Mouse (Mus musculus) testis, adult 2 months (tissue): ENCODE results near the gene Prkn. TPM values are rescaled to one million over a fixed set of nuclear protein-coding genes. Genes with fewer than 3 reads are reported as not detected.

Experiments used
- H3K27ac ChIP-seq: fragments of 200-500 bp; 2 replicates; pipeline ENCODE4 v1.5.1; 2012; ENCODE audit warnings: low read depth, low read length; ENCODE audit not compliant: control insufficient read depth, insufficient read depth
- H3K27me3 ChIP-seq: fragments of 200-500 bp; 2 replicates; pipeline ENCODE4 v1.6.1; 2012; ENCODE audit warnings: mild to moderate bottlenecking, low read length, moderate library complexity; ENCODE audit not compliant: control insufficient read depth, insufficient read depth
- H3K36me3 ChIP-seq: fragments of 200-500 bp; 2 replicates; pipeline ENCODE4 v1.6.1; 2012; ENCODE audit warnings: mild to moderate bottlenecking, low read length; ENCODE audit not compliant: control insufficient read depth, insufficient read depth
- H3K4me1 ChIP-seq: fragments of 200-500 bp; 2 replicates; pipeline ENCODE4 v1.6.1; 2012; ENCODE audit warnings: low read length; ENCODE audit not compliant: control insufficient read depth, insufficient read depth
- H3K4me3 ChIP-seq: fragments of 200-500 bp; 2 replicates; pipeline ENCODE4 v1.5.1; 2012; ENCODE audit warnings: low read depth, mild to moderate bottlenecking, low read length, moderate library complexity, mixed read lengths; ENCODE audit not compliant: control insufficient read depth
- CTCF ChIP-seq: fragments of 200-500 bp; IDR thresholded peaks from 2 replicates; pipeline ENCODE4 v1.5.1; 2012; ENCODE audit warnings: low read depth, mild to moderate bottlenecking, inconsistent platforms, low read length, moderate library complexity; ENCODE audit not compliant: control insufficient read depth, insufficient read depth, insufficient replicate concordance
- POLR2A ChIP-seq: fragments of 200-500 bp; IDR thresholded peaks from 2 replicates; pipeline ENCODE4 v1.6.1; 2012; ENCODE audit warnings: low read depth, mild to moderate bottlenecking, inconsistent platforms, low read length, moderate library complexity; ENCODE audit not compliant: control insufficient read depth
- polyA plus RNA-seq: library from polyadenylated mRNA; depleted of rRNA; stranded (reverse); fragments of >200 nt; gene quantifications from 2 replicates; pipeline ENCODE4 v1.2.3, GENCODE M21; 2012

Gene Prkn
- polyA plus RNA-seq, 1 experiment = 13.2 TPM

DNA sequence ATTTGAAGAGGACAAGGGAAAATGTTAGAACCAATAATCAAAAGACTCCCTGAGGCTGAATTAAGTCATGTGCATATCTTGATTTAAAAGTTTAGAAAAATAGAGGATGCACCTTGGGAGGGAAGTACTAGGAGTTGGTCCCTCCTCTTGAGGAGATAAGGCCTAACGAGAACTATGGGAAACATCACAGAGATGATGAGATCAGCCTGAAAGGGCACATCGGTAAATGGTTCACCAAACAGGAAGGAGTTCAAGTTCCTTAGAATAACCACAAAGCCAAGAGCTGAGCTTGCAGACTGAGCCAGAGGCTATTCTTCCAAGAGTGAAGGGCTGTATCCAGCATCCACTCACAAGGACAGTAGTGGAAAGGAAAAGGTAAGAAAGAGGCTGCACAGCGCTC, 1004.8 kb downstream of the Prkn start:
- Histone ChIP-seq H3K36me3 (no peaks in the 10 kb centered on the region), H3K27ac (no peak overlapping the region), H3K27me3 (no peaks in the 10 kb centered on the region), H3K4me1 (no peaks in the 10 kb centered on the region), H3K4me3 (no peak overlapping the region)
- no peak for TF ChIP-seq POLR2A
- no peak for TF ChIP-seq CTCF

DNA sequence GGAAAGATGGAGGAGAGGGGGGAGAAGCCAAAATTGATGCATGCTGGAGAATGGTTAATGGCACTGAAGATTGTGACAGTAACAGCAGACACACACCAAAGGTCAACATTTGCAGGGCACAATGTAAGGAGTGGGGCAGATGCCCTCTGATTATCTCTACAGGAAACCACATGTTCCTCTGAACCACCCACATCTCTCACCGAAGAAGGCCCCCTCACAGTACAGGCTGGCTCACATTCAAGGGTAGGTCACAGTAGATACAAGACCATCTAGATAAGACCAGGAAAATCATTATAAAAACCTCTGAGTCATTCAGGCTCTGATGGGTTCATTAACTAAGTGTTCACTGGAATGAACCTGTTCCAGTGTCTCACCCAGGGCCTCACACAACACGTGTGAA, 1005.3 kb downstream of the Prkn start:
- Histone ChIP-seq H3K4me1 (no peaks in the 10 kb centered on the region), H3K27ac (no peak overlapping the region), H3K36me3 (no peaks in the 10 kb centered on the region), H3K27me3 (no peaks in the 10 kb centered on the region), H3K4me3 (no peak overlapping the region)
- TF ChIP-seq POLR2A = no peak
- no peak for TF ChIP-seq CTCF

- H3K27me3 ChIP-seq = no peaks in the 10 kb centered on the region
- H3K4me3 ChIP-seq = no peak overlapping the region
- TF ChIP-seq POLR2A (no peak), CTCF (no peak)
- H3K27ac ChIP-seq = no peak overlapping the region
- H3K36me3 ChIP-seq = no peaks in the 10 kb centered on the region
- H3K4me1 ChIP-seq = no peaks in the 10 kb centered on the region
These were observed 1014.4 kb downstream of the Prkn start for GRCm38 (mm10) chr17:11854571-11854970.

- TF ChIP-seq POLR2A (no peak), CTCF (no peak)
- Histone ChIP-seq H3K4me1 (no peaks in the 10 kb centered on the region), H3K36me3 (no peaks in the 10 kb centered on the region)
These were observed 1018.7 kb downstream of the Prkn start for GRCm38 (mm10) chr17:11858772-11859405.

DNA sequence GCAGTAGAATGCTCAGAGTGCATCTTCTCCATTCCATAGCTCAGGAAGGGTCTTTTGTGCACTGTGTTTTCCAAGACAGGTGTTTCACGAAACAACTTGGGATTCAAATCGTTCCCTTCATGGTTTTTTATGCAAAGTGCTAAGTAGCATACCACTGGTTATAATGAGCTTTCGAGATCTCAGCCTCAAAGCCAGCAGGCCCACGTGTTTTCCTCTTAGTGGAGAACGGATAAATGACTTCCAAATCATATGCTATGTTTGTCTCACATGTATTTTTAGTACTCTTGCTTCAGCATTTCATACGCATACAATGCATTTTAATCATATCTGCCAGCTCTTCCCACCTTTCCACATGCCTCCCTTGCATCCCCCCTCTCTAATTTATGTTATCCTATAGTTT, 1021.0 kb downstream of the Prkn start:
- TF ChIP-seq CTCF (no peak), POLR2A (no peak)
- no peaks in the 10 kb centered on the region for H3K27me3 ChIP-seq
- no peaks in the 10 kb centered on the region for H3K36me3 ChIP-seq
- no peak overlapping the region for H3K4me3 ChIP-seq
- no peaks in the 10 kb centered on the region for H3K4me1 ChIP-seq
- H3K27ac ChIP-seq = no peak overlapping the region

More at GRCm38 (mm10) chr17:11858772-11859405, 1018.7 kb downstream of the Prkn start:
- H3K27ac ChIP-seq = no peak overlapping the region
- H3K27me3 ChIP-seq = no peaks in the 10 kb centered on the region
- no peak overlapping the region for H3K4me3 ChIP-seq

- TF ChIP-seq POLR2A = no peak
- no peak overlapping the region for H3K27ac ChIP-seq
These were observed 1022.2 kb downstream of the Prkn start for GRCm38 (mm10) chr17:11862360-11862759.

GRCm38 (mm10) chr17:11863017-11863416, 1022.8 kb downstream of the Prkn start:
- TF ChIP-seq CTCF (no peak), POLR2A (no peak)
- no peak overlapping the region for H3K4me3 ChIP-seq
- H3K27me3 ChIP-seq = no peaks in the 10 kb centered on the region
- no peaks in the 10 kb centered on the region for H3K4me1 ChIP-seq
- no peaks in the 10 kb centered on the region for H3K36me3 ChIP-seq
- no peak overlapping the region for H3K27ac ChIP-seq

More at GRCm38 (mm10) chr17:11862360-11862759, 1022.2 kb downstream of the Prkn start:
- Histone ChIP-seq H3K4me1 (no peaks in the 10 kb centered on the region), H3K27me3 (no peaks in the 10 kb centered on the region), H3K36me3 (no peaks in the 10 kb centered on the region), H3K4me3 (no peak overlapping the region)

GRCm38 (mm10) chr17:11866231-11866630, 1026.0 kb downstream of the Prkn start:
- TF ChIP-seq POLR2A (no peak), CTCF (no peak)
- Histone ChIP-seq H3K4me1 (no peaks in the 10 kb centered on the region), H3K4me3 (no peak overlapping the region), H3K36me3 (no peaks in the 10 kb centered on the region), H3K27ac (no peak overlapping the region), H3K27me3 (no peaks in the 10 kb centered on the region)
